Mouse (Mus musculus): ENCODE results near the gene Gm20518.

Gm20518 gene

GRCm38 (mm10) chr16:17807192-17808009 lies 84.1 kb downstream of the Gm20518 start:
- DNase-seq (ENCODE audit: extremely low spot score, low read depth, low spot score), result no peak

- DNase-seq (ENCODE audit: extremely low spot score, low read depth, low spot score), result no peak
Measured at GRCm38 (mm10) chr16:17806581-17807191, 84.8 kb downstream of the Gm20518 start.

- DNase-seq (ENCODE audit: extremely low spot score, low read depth, low spot score), result no peak
Measured at GRCm38 (mm10) chr16:17804982-17805381, 86.5 kb downstream of the Gm20518 start.

- no peak for DNase-seq (ENCODE audit: extremely low spot score, low read depth, low spot score)
Measured at GRCm38 (mm10) chr16:17804449-17804912, 87.0 kb downstream of the Gm20518 start.

GRCm38 (mm10) chr16:17803675-17804448 lies 87.6 kb downstream of the Gm20518 start:
- DNase-seq (ENCODE audit: extremely low spot score, low read depth, low spot score), result no peak

GRCm38 (mm10) chr16:17802839-17803674 lies 88.4 kb downstream of the Gm20518 start:
- no peak for DNase-seq (ENCODE audit: extremely low spot score, low read depth, low spot score)

GRCm38 (mm10) chr16:17802456-17802838 lies 89.0 kb downstream of the Gm20518 start:
- no peak for DNase-seq (ENCODE audit: extremely low spot score, low read depth, low spot score)

GRCm38 (mm10) chr16:17801777-17802455 lies 89.6 kb downstream of the Gm20518 start:
- no peak for DNase-seq (ENCODE audit: extremely low spot score, low read depth, low spot score)

GRCm38 (mm10) chr16:17799584-17799983 lies 91.9 kb downstream of the Gm20518 start:
- no peak for DNase-seq (ENCODE audit: extremely low spot score, low read depth, low spot score)

- DNase-seq (ENCODE audit: extremely low spot score, low read depth, low spot score), result no peak
Measured at GRCm38 (mm10) chr16:17798321-17799180, 92.9 kb downstream of the Gm20518 start.

- no peak for DNase-seq (ENCODE audit: extremely low spot score, low read depth, low spot score)
Measured at GRCm38 (mm10) chr16:17797812-17798311, 93.6 kb downstream of the Gm20518 start.

GRCm38 (mm10) chr16:17796971-17797811 lies 94.3 kb downstream of the Gm20518 start, which contains the start of gene Scarf2:
Gene Scarf2 (plus strand): TSS chr16:17797282.
- DNase-seq (ENCODE audit: extremely low spot score, low read depth, low spot score), result no peak

- no peak for DNase-seq (ENCODE audit: extremely low spot score, low read depth, low spot score)
Measured at GRCm38 (mm10) chr16:17796519-17796918, 95.0 kb downstream of the Gm20518 start.

GRCm38 (mm10) chr16:17795643-17796042 lies 95.8 kb downstream of the Gm20518 start:
- DNase-seq (ENCODE audit: extremely low spot score, low read depth, low spot score), result no peak

- DNase-seq (ENCODE audit: extremely low spot score, low read depth, low spot score), result no peak
Measured at GRCm38 (mm10) chr16:17794047-17794446, 97.4 kb downstream of the Gm20518 start.

GRCm38 (mm10) chr16:17792728-17793127 lies 98.7 kb downstream of the Gm20518 start:
- no peak for DNase-seq (ENCODE audit: extremely low spot score, low read depth, low spot score)

- no peak for DNase-seq (ENCODE audit: extremely low spot score, low read depth, low spot score)
Measured at GRCm38 (mm10) chr16:17785337-17785736, 106.1 kb downstream of the Gm20518 start.
